Mouse (Mus musculus) hindbrain, embryonic 11.5 days (tissue): ENCODE results near the gene Rin2. TPM values are rescaled to one million over a fixed set of nuclear protein-coding genes. Genes with fewer than 3 reads are reported as not detected.

Experiments
- ATAC-seq: fragments of 200-750 bp; cut with Nextera tagmentation; 2 replicates; pipeline ENCODE4 v1.8.0; 2017; ENCODE audit warnings: mild to moderate bottlenecking, moderate TSS enrichment, moderate library complexity; ENCODE audit not compliant: low FRiP score
- DNase-seq: peaks from one replicate; pipeline ENCODE4 v3.0.0-alpha.2; 2015; ENCODE audit warnings: low spot score
- H3K27ac ChIP-seq: fragments of 300-500 bp; sonication (generic); 2 replicates; pipeline ENCODE4 v1.5.1; 2014; ENCODE audit warnings: mild to moderate bottlenecking, low read depth, low read length
- H3K27me3 ChIP-seq: fragments of 300-500 bp; sonication (generic); 2 replicates; pipeline ENCODE4 v1.6.1; 2014; ENCODE audit warnings: mild to moderate bottlenecking, low read length, moderate library complexity, mixed read lengths; ENCODE audit not compliant: control insufficient read depth, insufficient read depth
- H3K36me3 ChIP-seq: fragments of 300-500 bp; sonication (generic); 2 replicates; pipeline ENCODE4 v1.6.1; 2014; ENCODE audit warnings: mild to moderate bottlenecking, low read length, moderate library complexity, mixed read lengths; ENCODE audit not compliant: control insufficient read depth, insufficient read depth
- H3K4me1 ChIP-seq: fragments of 300-500 bp; sonication (generic); replicated peaks from 2 replicates; pipeline ENCODE4 v1.6.1; 2014; ENCODE audit warnings: low read length, mixed read lengths; ENCODE audit not compliant: control insufficient read depth, insufficient read depth
- H3K4me2 ChIP-seq: fragments of 300-500 bp; sonication (generic); replicated peaks from 2 replicates; pipeline ENCODE4 v1.6.1; 2014; ENCODE audit warnings: mild to moderate bottlenecking, low read depth, low read length
- H3K4me3 ChIP-seq: fragments of 300-500 bp; sonication (generic); 2 replicates; pipeline ENCODE4 v1.5.1; 2014; ENCODE audit warnings: low read depth, low read length
- H3K9ac ChIP-seq: fragments of 300-500 bp; sonication (generic); 2 replicates; pipeline ENCODE4 v1.6.1; 2014; ENCODE audit warnings: low read depth, low read length
- H3K9me3 ChIP-seq: fragments of 300-500 bp; sonication (generic); 2 replicates; pipeline ENCODE4 v1.6.1; 2016; ENCODE audit warnings: low read length; ENCODE audit not compliant: control insufficient read depth
- WGBS: fragments of 180-500 bp; shearing (Covaris S2); extraction: QIAGEN DNeasy Blood & Tissue Kit; methylation state at CpG from one replicate; pipeline ENCODE4 v1.1.7; 2014; 5-methylcytosine and 5-hydroxymethylcytosine counted together
- polyA plus RNA-seq: library from polyadenylated mRNA; unstranded; fragments of >200 nt; fragmentation: Nextera tagmentation; extraction: Ambion mirVana; gene quantifications from 2 replicates; pipeline ENCODE4 v1.2.1, GENCODE M21; 2014

The Rin2 gene
- polyA plus RNA-seq, 1 experiment from 2014 or later = 19.1 TPM

DNA sequence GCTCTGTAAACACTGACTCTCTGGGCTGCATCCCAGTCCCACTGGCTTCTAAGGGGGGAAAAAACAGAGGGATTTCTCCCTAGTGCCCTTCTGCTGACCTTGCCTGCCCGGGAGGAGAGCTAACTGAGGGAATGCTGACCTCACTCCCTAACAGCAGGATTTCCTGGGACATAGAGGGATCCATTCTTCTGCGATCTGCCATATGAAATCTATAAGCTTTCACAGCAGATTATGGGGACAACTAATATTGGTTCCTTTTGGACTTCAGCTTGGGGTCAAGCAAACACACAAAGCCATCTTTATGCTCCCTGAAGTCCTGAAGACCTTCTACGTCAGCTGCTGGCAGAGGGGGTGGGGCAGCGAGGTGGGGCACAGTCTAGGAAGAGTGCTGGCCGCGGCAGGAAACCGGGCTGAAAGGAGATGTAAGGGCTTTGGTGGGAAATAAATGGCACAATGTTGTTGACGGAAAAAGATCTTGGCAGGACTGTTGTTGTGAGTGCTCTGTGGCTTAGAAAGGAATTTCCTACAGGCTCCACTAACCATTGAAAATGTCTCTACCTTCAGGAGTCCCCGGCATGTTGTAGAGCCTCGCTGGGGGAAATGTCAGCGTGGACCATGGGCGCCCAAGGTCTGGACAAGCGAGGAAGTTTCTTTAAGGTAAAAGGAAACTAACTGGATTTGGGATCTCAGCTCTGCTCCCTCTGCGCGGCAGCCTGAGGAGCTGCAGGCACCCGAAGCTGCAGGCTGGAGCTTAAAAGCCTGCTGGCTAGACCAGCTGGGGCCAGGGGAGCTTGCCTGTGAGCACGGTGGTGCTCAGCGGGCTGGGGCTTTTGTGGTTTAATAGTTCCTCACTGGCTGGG, 111.0 kb downstream of the Rin2 start:
- H3K9ac ChIP-seq = peak overlapping the region; percentile 48
- no peaks in the 10 kb centered on the region for H3K27me3 ChIP-seq
- DNase-seq (peak; percentile 63), ATAC-seq (peak; percentile 79)
- peaks cover 5% of the 10 kb centered on the region for H3K4me1 ChIP-seq
- peak overlapping the region; percentile 30 for H3K4me3 ChIP-seq
- peak overlapping the region; percentile 64 for H3K27ac ChIP-seq
- H3K9me3 ChIP-seq = no peaks in the 10 kb centered on the region
- WGBS = under 1% methylated on average over 18 of the region's 18 CpGs
- no peaks in the 10 kb centered on the region for H3K36me3 ChIP-seq
- peak overlapping the region; percentile 60 for H3K4me2 ChIP-seq

DNA sequence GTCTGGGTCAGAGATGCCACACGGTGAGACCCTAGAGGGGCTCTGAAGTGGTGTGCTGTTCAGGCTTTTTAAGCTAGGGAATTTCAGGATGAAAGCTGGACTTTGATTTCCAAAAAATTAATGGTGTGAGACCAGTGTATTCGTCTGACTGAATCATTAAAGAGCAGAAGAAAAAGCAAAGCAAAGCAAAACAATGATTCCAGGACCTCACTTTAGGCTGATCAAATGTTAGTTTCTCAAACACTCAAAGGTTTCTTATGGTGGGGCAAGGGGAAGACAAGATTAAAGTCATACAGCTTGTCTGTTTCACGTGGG, 111.6 kb downstream of the Rin2 start:
- Histone ChIP-seq H3K4me2 (peak overlapping the region; percentile 60), H3K27ac (peak overlapping the region; percentile 64), H3K36me3 (no peaks in the 10 kb centered on the region), H3K4me3 (peak overlapping the region; percentile 30), H3K9ac (peak overlapping the region; percentile 48), H3K9me3 (no peaks in the 10 kb centered on the region), H3K4me1 (peaks cover 5% of the 10 kb centered on the region), H3K27me3 (no peaks in the 10 kb centered on the region)
- no peak for DNase-seq
- 14% methylated on average over 3 of the region's 3 CpGs for WGBS
- no peak for ATAC-seq

DNA sequence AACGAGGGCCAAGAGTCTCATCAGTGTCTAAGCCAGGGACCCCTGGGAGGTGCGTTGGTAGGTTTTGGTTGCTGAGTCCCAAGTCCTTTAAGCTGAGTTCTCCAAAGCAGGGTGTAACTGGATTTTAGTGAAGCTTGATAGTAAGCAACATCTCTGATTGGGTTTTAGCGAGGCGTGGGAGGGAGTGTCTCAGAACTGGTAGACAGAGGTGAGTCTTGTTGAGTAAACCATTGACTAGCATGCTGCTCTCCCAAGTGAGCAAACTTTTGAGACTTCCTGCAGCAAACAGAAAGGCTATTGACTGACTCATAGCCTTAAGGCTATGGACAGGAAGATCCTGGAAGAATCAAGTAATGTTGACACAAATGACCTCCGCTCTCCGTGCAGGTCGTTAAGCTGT, 112.5 kb downstream of the Rin2 start:
- 71% methylated on average over 7 of the region's 7 CpGs for WGBS

DNA sequence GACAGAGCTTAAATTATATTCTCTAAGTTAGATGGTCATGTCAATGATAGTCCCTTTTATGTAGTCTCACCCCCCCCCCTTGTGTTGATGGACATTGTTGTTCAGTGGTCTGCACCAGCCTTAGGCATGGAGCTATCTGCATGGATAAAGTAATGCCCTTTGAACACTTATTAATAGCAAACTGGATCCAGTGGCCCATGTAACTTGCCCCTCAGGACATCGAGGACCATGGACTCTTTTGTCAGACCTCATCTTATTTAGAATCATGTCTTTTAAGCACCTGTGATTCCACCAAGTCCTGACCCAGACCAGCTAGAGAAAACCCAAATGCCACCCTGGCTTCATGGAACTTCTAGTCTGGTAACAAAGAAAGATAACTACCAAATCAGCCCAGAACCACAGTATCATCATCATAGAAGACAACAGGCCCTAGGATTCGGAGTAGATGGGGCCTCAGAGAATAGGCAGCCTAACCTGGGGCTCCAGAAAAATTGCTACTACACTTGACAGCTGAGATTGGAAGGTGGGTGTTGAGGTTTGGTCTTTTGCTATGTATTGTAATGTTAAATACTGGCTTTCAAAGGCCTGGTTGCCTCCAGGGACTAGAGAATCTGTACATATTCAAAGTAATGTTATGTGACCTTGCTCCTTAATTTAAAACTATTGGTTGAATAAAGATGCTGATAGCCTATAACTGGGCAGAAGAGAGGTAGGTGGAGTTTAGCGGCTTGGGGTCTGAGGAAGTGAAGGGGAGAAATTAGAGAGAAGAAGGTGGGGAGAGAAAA, 113.7 kb downstream of the Rin2 start:
- Histone ChIP-seq H3K36me3 (no peaks in the 10 kb centered on the region), H3K4me3 (no peak overlapping the region), H3K4me2 (no peak overlapping the region), H3K9me3 (no peaks in the 10 kb centered on the region), H3K9ac (no peak overlapping the region), H3K4me1 (peaks cover 5% of the 10 kb centered on the region), H3K27me3 (no peaks in the 10 kb centered on the region), H3K27ac (no peak overlapping the region)
- no peak for ATAC-seq
- WGBS = 90% methylated on average over 3 of the region's 3 CpGs
- no peak for DNase-seq

More for the DNA sequence above, 112.5 kb downstream of the Rin2 start:
- Histone ChIP-seq H3K9me3 (no peaks in the 10 kb centered on the region), H3K4me1 (peaks cover 5% of the 10 kb centered on the region), H3K36me3 (no peaks in the 10 kb centered on the region), H3K27me3 (no peaks in the 10 kb centered on the region), H3K9ac (no peak overlapping the region), H3K4me3 (no peak overlapping the region), H3K4me2 (no peak overlapping the region), H3K27ac (no peak overlapping the region)
- ATAC-seq (no peak), DNase-seq (no peak)

DNA sequence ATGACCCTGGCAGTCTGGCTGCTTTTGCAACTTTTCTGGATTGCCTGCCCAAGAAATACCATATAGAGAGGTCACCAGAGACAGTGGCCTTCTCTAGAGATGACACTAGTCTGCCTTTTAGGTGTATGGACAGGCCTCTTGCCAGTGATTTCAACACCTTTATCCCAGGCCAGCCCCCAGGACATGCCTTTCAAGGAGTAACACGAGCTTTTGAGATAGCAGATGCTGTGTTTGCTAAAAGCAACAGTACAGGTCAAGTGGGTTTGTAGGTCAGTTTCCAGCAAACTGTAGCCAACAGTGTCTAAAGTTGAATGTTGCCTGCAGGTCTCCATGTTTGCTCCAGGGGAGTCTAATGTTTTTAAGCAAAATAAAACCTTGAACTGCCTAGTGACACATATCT, 118.7 kb downstream of the Rin2 start:
- H3K27ac ChIP-seq = no peak overlapping the region
- ATAC-seq = no peak
- no peak for DNase-seq
- no peak overlapping the region for H3K4me2 ChIP-seq
- no peaks in the 10 kb centered on the region for H3K36me3 ChIP-seq
- WGBS = 42% methylated on average over 1 of the region's 1 CpGs
- no peaks in the 10 kb centered on the region for H3K9me3 ChIP-seq
- H3K27me3 ChIP-seq = no peaks in the 10 kb centered on the region
- no peak overlapping the region for H3K9ac ChIP-seq
- no peaks in the 10 kb centered on the region for H3K4me1 ChIP-seq
- no peak overlapping the region for H3K4me3 ChIP-seq

DNA sequence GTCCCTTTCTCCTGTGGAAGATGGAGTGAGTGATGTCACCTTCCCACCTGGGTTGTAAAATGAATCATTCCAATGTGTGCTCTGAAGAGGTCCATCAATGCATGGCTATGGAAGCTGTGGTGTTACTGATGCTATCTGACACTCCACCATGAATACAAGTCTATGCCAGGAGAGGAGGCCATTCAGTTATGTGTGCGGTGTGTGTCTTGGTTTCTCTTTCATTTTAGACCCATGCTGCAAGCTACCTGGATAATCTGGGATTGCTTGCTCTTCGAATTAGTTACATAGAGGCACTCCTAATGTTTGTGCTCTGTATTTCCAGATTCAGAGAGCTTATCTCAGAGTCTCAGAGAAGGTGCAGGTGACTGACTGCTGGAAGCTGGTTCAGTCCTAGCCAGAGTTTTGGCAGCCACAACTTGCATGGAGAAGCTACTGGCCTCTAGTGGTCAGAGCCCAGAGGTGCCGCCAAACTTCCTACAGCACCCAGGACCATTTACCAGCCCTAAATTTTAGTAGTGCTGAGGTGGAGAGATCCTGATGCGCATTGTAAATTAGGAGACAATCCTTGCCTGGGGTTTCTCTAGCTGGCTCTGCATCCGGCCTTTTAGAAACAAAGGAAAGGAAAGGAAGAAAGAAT, 119.4 kb downstream of the Rin2 start:
- ATAC-seq = 0 out of 2 replicates have a peak, but pooled peaks have one; percentile 27
- H3K4me2 ChIP-seq = no peak overlapping the region
- no peak overlapping the region for H3K9ac ChIP-seq
- no peak overlapping the region for H3K27ac ChIP-seq
- no peaks in the 10 kb centered on the region for H3K9me3 ChIP-seq
- H3K36me3 ChIP-seq = no peaks in the 10 kb centered on the region
- H3K4me1 ChIP-seq = no peaks in the 10 kb centered on the region
- 40% methylated on average over 5 of the region's 5 CpGs for WGBS
- no peak overlapping the region for H3K4me3 ChIP-seq
- no peaks in the 10 kb centered on the region for H3K27me3 ChIP-seq
- DNase-seq = peak; percentile 60

DNA sequence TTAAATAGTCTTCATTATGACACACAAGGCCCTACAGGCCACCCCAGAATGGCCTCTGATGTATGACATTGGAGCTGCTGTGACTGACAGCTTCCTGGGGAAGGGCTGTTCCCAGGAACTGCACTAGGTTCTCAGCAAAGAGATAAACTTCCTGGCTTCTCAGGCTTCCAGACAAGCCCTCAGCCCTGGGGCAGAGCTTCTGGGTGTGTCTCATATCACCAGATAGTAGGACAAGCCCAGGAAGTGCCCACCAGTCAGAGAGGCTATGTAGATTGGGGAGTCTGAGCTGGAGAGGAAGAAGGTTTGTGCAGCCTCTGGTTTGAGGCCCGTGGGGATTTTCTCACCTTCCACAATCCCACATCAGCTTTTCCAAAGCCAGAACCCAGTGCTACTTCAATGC, 122.8 kb downstream of the Rin2 start:
- ATAC-seq = no peak

DNA sequence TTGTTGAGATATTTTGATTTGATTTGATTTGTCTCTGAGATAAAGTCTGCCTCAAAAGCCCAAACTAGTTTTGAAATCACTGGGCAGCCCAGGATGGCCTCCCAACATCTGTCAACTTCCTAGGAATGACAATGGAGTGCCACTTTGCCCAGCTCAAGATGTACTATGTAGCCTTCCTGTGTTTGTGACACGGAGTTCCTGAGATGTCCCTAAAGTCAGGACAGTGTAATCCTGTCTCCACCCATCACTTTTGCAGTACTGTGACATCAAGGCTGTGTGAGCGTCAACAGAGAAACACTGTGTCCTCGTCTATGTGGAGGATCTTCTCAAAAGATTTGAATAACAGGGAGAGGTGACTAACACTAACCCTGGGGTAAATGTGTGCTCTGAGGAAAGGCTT, 123.9 kb downstream of the Rin2 start:
- DNase-seq (no peak), ATAC-seq (no peak)
- H3K27me3 ChIP-seq = no peaks in the 10 kb centered on the region
- no peaks in the 10 kb centered on the region for H3K9me3 ChIP-seq
- H3K36me3 ChIP-seq = no peaks in the 10 kb centered on the region
- WGBS = 80% methylated on average over 3 of the region's 3 CpGs
- H3K9ac ChIP-seq = no peak overlapping the region
- H3K27ac ChIP-seq = no peak overlapping the region
- no peak overlapping the region for H3K4me3 ChIP-seq
- H3K4me1 ChIP-seq = no peaks in the 10 kb centered on the region
- no peak overlapping the region for H3K4me2 ChIP-seq

More for the DNA sequence above, 122.8 kb downstream of the Rin2 start:
- Histone ChIP-seq H3K9ac (no peak overlapping the region), H3K4me2 (no peak overlapping the region), H3K4me1 (no peaks in the 10 kb centered on the region), H3K27me3 (no peaks in the 10 kb centered on the region), H3K9me3 (no peaks in the 10 kb centered on the region), H3K36me3 (no peaks in the 10 kb centered on the region), H3K4me3 (no peak overlapping the region), H3K27ac (no peak overlapping the region)
- 78% methylated on average over 1 of the region's 1 CpGs for WGBS
- no peak for DNase-seq
